Mouse (Mus musculus) urinary bladder, postnatal 0 days (tissue): ENCODE measurements around the gene Speer4f2. TPM values are rescaled to one million over a fixed set of nuclear protein-coding genes. Genes with fewer than 3 reads are reported as not detected.

Experiments
- polyA plus RNA-seq: library from polyadenylated mRNA; unstranded; fragments of >200 nt; fragmentation: Nextera tagmentation; extraction: Ambion mirVana; gene quantifications from 2 replicates; pipeline ENCODE4 v1.2.1, GENCODE M21; 2015

The Speer4f2 gene
- polyA plus RNA-seq: not detected in 2 replicates

GRCm38 (mm10) chr5:17372880-17373279 is at the start of gene Speer4f2:
Gene Speer4f2 (plus strand): TSS chr5:17373180.

Other genes with a start within 250 kb of the Speer4f2 start
- not detected in 2 replicates for gene Speer4f1, start 102.9 kb downstream of the Speer4f2 start, polyA plus RNA-seq
- gene Sema3c, start 201.1 kb downstream of the Speer4f2 start, polyA plus RNA-seq: 73.6 and 93.1 TPM in 2 replicates